Mouse (Mus musculus): ENCODE data around the gene Pigx.

GRCm38 (mm10) chr16:32058817-32059216 is 40.7 kb downstream of the Pigx start:
- TF ChIP-seq CTCF (conservative IDR thresholded peaks at IDR 0.05; ENCODE audit: insufficient read depth, insufficient read length, low read depth, low read length) (no peak), POLR2A (IDR thresholded peaks at IDR 0.05; ENCODE audit: low read depth, low read length) (no peak)

Measured in kidney, adult 2 months (tissue).